Comparison of ENCODE assay signal across 8 mouse cellular contexts in the genomic region with DNA sequence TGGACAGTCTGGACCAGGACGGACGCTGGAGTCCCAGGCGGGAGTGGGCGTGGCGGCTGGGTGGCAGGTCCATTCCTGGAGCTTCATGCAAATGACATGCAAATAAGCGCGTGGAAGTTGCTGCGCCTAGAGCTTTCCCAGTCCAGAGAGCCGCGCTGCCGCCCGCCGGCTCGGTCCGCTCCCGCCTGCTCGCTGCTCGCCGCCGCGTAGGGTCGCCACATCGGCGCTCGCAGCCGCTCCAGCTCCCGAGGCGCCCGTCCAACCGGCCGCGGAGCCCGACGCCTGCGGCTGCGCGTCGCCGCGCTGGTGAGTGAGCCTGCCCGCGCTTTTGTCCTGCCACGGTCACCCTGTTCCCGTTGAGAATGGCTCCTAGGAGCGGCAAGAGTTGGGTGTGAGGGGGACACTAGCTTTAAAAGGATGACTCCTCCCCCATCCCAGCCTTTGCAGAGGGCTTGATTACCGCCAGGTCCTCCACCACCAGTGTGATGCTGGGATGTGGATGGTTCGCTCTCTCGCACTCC. TPM values are rescaled to one million over a fixed set of nuclear protein-coding genes. Genes with fewer than 3 reads are reported as not detected.
DNase-seq lines count a peak whose midpoint lies in the region; ATAC-seq and TF ChIP-seq lines count a peak whose summit lies in the region.

A gene (plus strand): TSS at position 146 of the 521 bp plus-strand sequence.

- ATAC-seq in forebrain, embryonic 12.5 days (ENCODE audit: low FRiP score): peak; percentile 92
- ATAC-seq in heart, embryonic 14.5 days (ENCODE audit: insufficient number of reproducible peaks, insufficient read depth, low FRiP score, low read depth): peak; percentile 81
- peak; percentile 84 for ATAC-seq in liver, embryonic 11.5 days (replicated peaks; ENCODE audit: low FRiP score)
- ATAC-seq in stomach, embryonic 16.5 days (ENCODE audit: insufficient read depth, low FRiP score): peak; percentile 93

- peak within 1 kb of the TSS; percentile 90 for H3K4me2 ChIP-seq in forebrain, embryonic 12.5 days
- H3K4me2 ChIP-seq in heart, embryonic 14.5 days (ENCODE audit: low read length): peak within 1 kb of the TSS; percentile 91
- peak within 1 kb of the TSS; percentile 83 for H3K4me2 ChIP-seq in liver, embryonic 11.5 days
- peak within 1 kb of the TSS; percentile 98 for H3K4me2 ChIP-seq in stomach, embryonic 16.5 days (ENCODE audit: low read depth, low read length)

- TF ChIP-seq CTCF in C2C12 (IDR thresholded peaks at IDR 0.05; ENCODE audit: control insufficient read depth, insufficient read depth, insufficient read length): peak; percentile 16

- H3K79me3 ChIP-seq in C2C12 (ENCODE audit: low read depth): no peaks in the 10 kb centered on the region

- peak within 1 kb of the TSS; percentile 31; the same call in 1 of the 2 replicates for H3K27ac ChIP-seq in forebrain, embryonic 12.5 days
- H3K27ac ChIP-seq in heart, embryonic 14.5 days (replicated peaks in 1 of 2; ENCODE audit: control insufficient read depth in 1 of 2, insufficient read depth in 1 of 2, low read depth in 2 of 2, low read length in 2 of 2): no peak within 1 kb of the TSS
- H3K27ac ChIP-seq in liver, embryonic 11.5 days (ENCODE audit: low read depth, low read length): no peak within 1 kb of the TSS
- no peak within 1 kb of the TSS for H3K27ac ChIP-seq in stomach, embryonic 16.5 days (ENCODE audit: low read length)

- H3K9me3 ChIP-seq in forebrain, embryonic 12.5 days: no peaks in the 10 kb centered on the region
- no peaks in the 10 kb centered on the region for H3K9me3 ChIP-seq in heart, embryonic 14.5 days (ENCODE audit: control insufficient read depth, low read length)
- H3K9me3 ChIP-seq in liver, embryonic 11.5 days (ENCODE audit: control insufficient read depth, low read length): no peaks in the 10 kb centered on the region
- no peaks in the 10 kb centered on the region for H3K9me3 ChIP-seq in stomach, embryonic 16.5 days (replicated peaks; ENCODE audit: control insufficient read depth, low read length)

- under 1% methylated on average over 46 of the region's 48 CpGs for WGBS in forebrain, embryonic 12.5 days
- under 1% methylated on average over 48 of the region's 48 CpGs for WGBS in heart, embryonic 14.5 days
- under 1% methylated on average over 48 of the region's 48 CpGs for WGBS in liver, embryonic 11.5 days
- under 1% methylated on average over 48 of the region's 48 CpGs for WGBS in stomach, embryonic 16.5 days

- H3K27me3 ChIP-seq in C2C12 (ENCODE audit: control insufficient read depth, insufficient read depth, insufficient read length): no peaks in the 10 kb centered on the region
- peaks cover 31% of the 10 kb centered on the region for H3K27me3 ChIP-seq in forebrain, embryonic 12.5 days
- H3K27me3 ChIP-seq in heart, embryonic 14.5 days (ENCODE audit: control insufficient read depth, insufficient read depth, low read length): peaks cover 26% of the 10 kb centered on the region
- peaks cover 23% of the 10 kb centered on the region for H3K27me3 ChIP-seq in liver, embryonic 11.5 days (replicated peaks; ENCODE audit: control insufficient read depth, insufficient read depth, low read length)
- peaks cover 7% of the 10 kb centered on the region; the same call in 1 of the 2 replicates for H3K27me3 ChIP-seq in stomach, embryonic 16.5 days (ENCODE audit: control insufficient read depth, insufficient read depth, low read length)

- no peaks in the 10 kb centered on the region for H3K79me2 ChIP-seq in C2C12 (ENCODE audit: control insufficient read depth, insufficient read depth)

- no peaks in the 10 kb centered on the region for H3K36me3 ChIP-seq in C2C12 (ENCODE audit: control insufficient read depth, insufficient read depth)
- no peaks in the 10 kb centered on the region for H3K36me3 ChIP-seq in forebrain, embryonic 12.5 days (replicated peaks)
- no peaks in the 10 kb centered on the region for H3K36me3 ChIP-seq in heart, embryonic 14.5 days (ENCODE audit: control insufficient read depth, insufficient read depth, low read length)
- H3K36me3 ChIP-seq in liver, embryonic 11.5 days (ENCODE audit: control insufficient read depth, insufficient read depth, low read length): no peaks in the 10 kb centered on the region
- H3K36me3 ChIP-seq in stomach, embryonic 16.5 days (ENCODE audit: control insufficient read depth, insufficient read depth, low read length): no peaks in the 10 kb centered on the region

- no peak within 1 kb of the TSS for H3K4me3 ChIP-seq in C2C12 (ENCODE audit: insufficient read depth, poor library complexity, severe bottlenecking)
- H3K4me3 ChIP-seq in forebrain, embryonic 12.5 days (replicated peaks): peak within 1 kb of the TSS; percentile 44
- H3K4me3 ChIP-seq in heart, embryonic 14.5 days (ENCODE audit: control insufficient read depth in 1 of 2, insufficient read depth in 1 of 2, low read depth in 1 of 2, low read length in 2 of 2): peak within 1 kb of the TSS; percentile 39 to 47
- peak within 1 kb of the TSS; percentile 48 for H3K4me3 ChIP-seq in liver, embryonic 11.5 days (ENCODE audit: low read depth, low read length)
- H3K4me3 ChIP-seq in stomach, embryonic 16.5 days (replicated peaks; ENCODE audit: low read length): peak within 1 kb of the TSS; percentile 55

- peak within 1 kb of the TSS; percentile 55 for H3K9ac ChIP-seq in forebrain, embryonic 12.5 days
- H3K9ac ChIP-seq in heart, embryonic 14.5 days (ENCODE audit: low read length): peak within 1 kb of the TSS; percentile 64
- H3K9ac ChIP-seq in liver, embryonic 11.5 days (ENCODE audit: low read depth, low read length): peak within 1 kb of the TSS; percentile 34; the same call in 1 of the 2 replicates
- H3K9ac ChIP-seq in stomach, embryonic 16.5 days (ENCODE audit: low read length): peak within 1 kb of the TSS; percentile 66

- peak within 1 kb of the TSS; percentile 21 for H3ac ChIP-seq in C2C12 (ENCODE audit: control insufficient read depth, insufficient read length, low read depth)

- peak; percentile 16 for DNase-seq in c-Kit-positive CD71-positive TER-119-positive erythroid progenitor cells, embryonic 14.5 days (ENCODE audit: low spot score)
- DNase-seq in kidney, postnatal 10 days: peak; percentile 97
- DNase-seq in liver, embryonic 11.5 days (ENCODE audit: low spot score): peak; percentile 77
- peak; percentile 88 for DNase-seq in neural tube, embryonic 10.5 days (ENCODE audit: extremely low spot score, low spot score)

- peaks cover 34% of the 10 kb centered on the region for H3K4me1 ChIP-seq in forebrain, embryonic 12.5 days
- H3K4me1 ChIP-seq in heart, embryonic 14.5 days (ENCODE audit: control insufficient read depth in 2 of 2, insufficient read depth in 2 of 2, low read length in 2 of 2): peaks cover 0 to 6% of the 10 kb centered on the region in 2 experiments; a peak in 2 of 4 replicates
- peaks cover 8% of the 10 kb centered on the region for H3K4me1 ChIP-seq in liver, embryonic 11.5 days (replicated peaks; ENCODE audit: control insufficient read depth, insufficient read depth, low read length)
- 0 out of 2 replicates have a peak, but pooled peaks cover 6% of the 10 kb centered on the region for H3K4me1 ChIP-seq in stomach, embryonic 16.5 days (ENCODE audit: control insufficient read depth, insufficient read depth, low read length)

TF ChIP-seq in C2C12, 6 proteins besides CTCF, POLR2A, EP300 and RAD21:
- peak; percentile 25 for TF ChIP-seq MAX (IDR thresholded peaks at IDR 0.05)
- no peak for TF ChIP-seq FOSL1 (IDR thresholded peaks at IDR 0.05; ENCODE audit: insufficient read depth, low read length, poor library complexity, severe bottlenecking)

RNA-seq across cellular contexts. Expression of the gene that starts here (rescaled TPM):
- 0.23 TPM for polyA plus RNA-seq in C2C12 (2012; fragmentation: generic; extraction: Trizol)
- 3.4 and 5.5 TPM in 2 replicates for polyA plus RNA-seq in forebrain, embryonic 12.5 days (2016; fragmentation: Nextera tagmentation; extraction: Ambion mirVana)
- polyA plus RNA-seq in heart, embryonic 14.5 days (2014; fragmentation: Nextera tagmentation; extraction: Ambion mirVana): 5.3 and 8.5 TPM in 2 replicates
- 3.9 and 4.4 TPM in 2 replicates for polyA plus RNA-seq in liver, embryonic 11.5 days (2014; fragmentation: Nextera tagmentation; extraction: Ambion mirVana)
- 354 and 371 TPM in 2 replicates for polyA plus RNA-seq in stomach, embryonic 16.5 days (2015; fragmentation: Nextera tagmentation; extraction: Ambion mirVana)

Comparison
In these comparisons a context has a peak if more than half of its experiments do, and no peak if none do; other contexts are left out.
1. RNA of the gene that starts here (polyA plus RNA-seq): 354 to 371 TPM in stomach, embryonic 16.5 days; 5.3 to 8.5 TPM in heart, embryonic 14.5 days, 3.4 to 5.5 TPM in forebrain, embryonic 12.5 days, 3.9 to 4.4 TPM in liver, embryonic 11.5 days and 0.23 TPM in C2C12 (single experiment); every median in the first group is over 10 times any median in the second.
2. DNase-seq: peak in every context shown above with its lines; median percentile 97 in kidney, postnatal 10 days; 88 in neural tube, embryonic 10.5 days; 77 in liver, embryonic 11.5 days; 16 in c-Kit-positive CD71-positive TER-119-positive erythroid progenitor cells, embryonic 14.5 days.
3. Peak in every context shown above with its lines, with median percentiles within 50 percentile points of each other: ATAC-seq, H3K4me2 ChIP-seq and H3K9ac ChIP-seq.